Mouse (Mus musculus) CD4-positive helper T cell, adult 2 months (primary cell): ENCODE measurements around the gene Myrfl.

Source experiments
- DNase-seq: peaks from one replicate; pipeline ENCODE4 v3.0.0-alpha.2; 2012; ENCODE audit warnings: low read depth, missing footprints, low spot score

The Myrfl gene

GRCm38 (mm10) chr10:116913647-116914273, 17.0 kb upstream of the Myrfl start:
- DNase-seq = peak; percentile 92

DNA sequence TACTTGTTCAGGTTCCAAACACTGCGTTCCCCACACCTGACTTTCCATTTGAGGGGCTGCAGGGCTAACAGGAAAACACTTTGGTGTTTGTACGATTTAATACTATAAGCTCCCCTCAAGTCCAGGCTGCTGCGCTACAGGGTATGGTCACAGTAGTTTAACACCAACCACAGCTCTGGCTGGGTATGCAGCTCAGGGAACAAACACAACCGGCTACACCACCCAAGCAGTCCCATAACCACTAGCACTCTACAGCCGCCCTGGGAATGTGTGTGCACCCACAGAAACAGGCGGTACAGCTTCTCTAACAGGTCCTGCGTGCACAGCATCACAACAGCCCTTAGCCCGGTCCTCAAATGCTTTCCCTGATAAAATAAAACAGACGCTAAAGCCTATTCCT, 16.1 kb upstream of the Myrfl start:
- DNase-seq = peak; percentile 15

DNA sequence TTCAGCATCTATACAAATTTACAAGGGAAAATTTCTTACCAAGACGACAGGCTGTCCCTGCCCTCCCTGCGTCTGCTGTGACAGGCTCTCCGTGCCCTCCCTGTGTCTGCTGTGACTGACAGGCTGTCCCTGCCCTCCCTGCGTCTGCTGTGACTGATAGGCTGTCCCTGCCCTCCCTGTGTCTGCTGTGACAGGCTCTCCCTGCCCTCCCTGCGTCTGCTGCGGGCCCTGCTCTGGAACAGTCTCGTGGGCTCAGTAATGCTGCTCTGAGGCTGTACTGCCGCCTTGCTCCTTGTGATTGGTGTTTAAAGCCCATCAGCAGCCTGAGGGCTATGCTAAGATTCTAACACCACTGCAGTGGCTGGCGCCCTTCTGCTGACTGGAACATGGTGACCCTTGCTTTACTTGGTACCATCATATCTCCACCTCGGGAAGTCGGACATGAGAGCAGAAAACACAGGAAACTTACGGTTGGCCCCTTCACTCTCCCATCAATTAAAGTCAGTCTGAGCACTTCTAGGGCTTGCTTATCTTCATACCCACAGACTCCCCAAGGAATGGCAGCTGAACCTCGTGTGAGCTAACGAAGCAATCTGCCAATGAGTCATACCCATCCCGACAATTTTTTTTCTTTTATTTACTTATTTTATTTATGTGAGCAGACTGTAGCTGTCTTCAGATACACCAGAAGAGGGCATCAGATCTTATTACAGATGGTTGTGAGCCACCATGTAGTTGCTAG, 12.4 kb upstream of the Myrfl start:
- DNase-seq = no peak

DNA sequence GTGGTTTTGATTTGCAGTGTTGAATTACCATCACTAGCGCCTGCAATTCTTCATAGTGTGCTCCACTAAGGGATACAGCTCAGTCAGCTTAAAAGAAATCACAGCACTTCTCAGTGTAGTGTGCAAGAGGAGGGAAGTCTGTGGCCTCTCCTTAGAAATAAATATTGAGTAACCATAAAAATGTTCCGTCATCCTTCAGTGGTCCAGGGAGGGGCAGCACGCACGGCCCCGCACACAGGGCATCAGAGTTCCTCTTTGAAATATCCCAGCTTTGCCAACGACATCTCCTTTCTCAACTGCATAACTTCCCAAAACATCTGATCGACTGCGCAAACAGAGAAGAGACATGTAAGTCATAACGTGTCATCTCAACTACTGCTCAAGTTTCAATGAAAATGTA, 10.1 kb upstream of the Myrfl start:
- DNase-seq = no peak

DNA sequence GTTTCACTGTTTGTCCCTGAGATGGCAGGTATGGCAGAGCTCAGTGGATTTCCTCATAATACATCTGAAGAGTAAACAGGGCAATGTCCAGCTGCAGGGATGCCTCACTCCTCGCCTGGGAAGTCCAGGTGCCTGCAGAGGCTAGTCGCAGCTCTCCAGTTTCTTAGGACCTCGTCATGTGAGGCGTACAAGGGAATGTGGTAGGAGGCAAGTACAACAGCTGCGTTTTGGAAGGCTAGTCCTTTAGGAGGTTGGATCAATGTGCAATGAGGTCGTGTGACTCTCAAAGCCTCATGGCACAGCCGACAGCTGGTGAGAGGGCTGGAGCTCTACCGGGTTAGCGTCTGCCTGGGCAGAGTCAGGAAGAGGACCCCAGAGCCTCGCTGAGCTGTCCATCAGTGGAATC, 7.8 kb upstream of the Myrfl start:
- no peak for DNase-seq

- no peak for DNase-seq
Observed at GRCm38 (mm10) chr10:116895108-116895833, 1.4 kb downstream of the Myrfl start.

- DNase-seq = no peak
Observed at GRCm38 (mm10) chr10:116894540-116894939, 2.2 kb downstream of the Myrfl start.

GRCm38 (mm10) chr10:116893753-116894152, 3.0 kb downstream of the Myrfl start:
- peak; percentile 56 for DNase-seq

- no peak for DNase-seq
Observed at GRCm38 (mm10) chr10:116890587-116890986, 6.1 kb downstream of the Myrfl start.

DNA sequence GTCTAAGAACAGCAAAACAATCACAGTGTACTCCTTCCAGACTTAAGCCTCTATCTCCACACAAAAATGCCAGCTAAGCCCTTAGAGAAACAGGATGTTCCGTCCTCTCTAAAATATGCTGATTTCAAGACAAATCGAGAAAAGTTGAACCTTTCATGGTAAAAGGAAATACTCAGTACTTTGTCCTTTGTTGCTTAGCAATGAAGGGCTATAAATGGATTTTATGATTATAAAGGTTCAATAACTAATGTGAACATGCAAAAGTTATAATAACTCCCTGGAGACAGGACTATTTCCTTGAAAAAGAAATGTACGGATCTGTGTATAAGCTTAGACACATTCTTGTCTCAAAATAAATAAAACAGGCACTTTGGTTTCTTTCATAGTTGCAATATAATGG, 12.2 kb downstream of the Myrfl start:
- DNase-seq = no peak

DNA sequence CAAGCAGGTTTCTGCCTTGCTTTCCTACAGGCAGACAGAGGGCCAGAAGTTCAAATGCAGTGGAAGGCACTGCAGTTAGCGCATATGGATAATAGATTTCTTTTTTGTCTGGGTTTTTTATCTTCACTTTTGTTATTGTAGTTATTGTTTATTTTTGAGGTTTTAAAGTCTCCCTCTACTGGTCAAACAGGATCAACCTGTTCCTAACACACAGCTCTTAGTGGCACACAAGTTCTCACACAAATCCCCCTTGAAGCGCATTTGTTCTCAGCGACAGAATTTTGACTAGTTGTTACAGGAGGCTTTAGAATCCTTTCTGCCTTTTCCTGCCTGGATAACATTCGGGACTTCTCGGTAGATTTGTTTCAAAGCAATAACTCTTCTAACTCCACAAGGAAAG, 13.2 kb downstream of the Myrfl start:
- DNase-seq = no peak

DNA sequence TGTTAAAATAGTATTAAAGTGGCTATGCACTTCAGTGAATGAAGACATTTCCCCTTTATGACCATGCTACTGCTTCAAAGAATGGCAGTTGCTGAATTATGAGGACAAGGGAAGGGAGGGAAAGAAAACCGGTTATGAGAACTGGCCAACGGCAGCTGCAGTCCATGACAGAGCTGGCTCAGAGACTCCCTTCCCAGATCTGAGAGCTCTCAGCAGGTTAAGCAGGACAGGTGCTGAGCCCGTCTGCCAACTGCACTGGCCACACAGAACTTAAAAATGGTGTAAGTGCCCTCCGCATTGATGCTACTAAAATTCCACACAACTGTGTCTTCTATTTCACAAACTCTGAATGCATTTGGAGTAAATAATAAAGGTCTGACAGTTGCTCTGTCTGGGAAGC, 19.3 kb downstream of the Myrfl start:
- no peak for DNase-seq

GRCm38 (mm10) chr10:116874490-116874889, 22.2 kb downstream of the Myrfl start:
- no peak for DNase-seq

GRCm38 (mm10) chr10:116872016-116872410, 24.7 kb downstream of the Myrfl start:
- no peak for DNase-seq

- DNase-seq = no peak
Observed at GRCm38 (mm10) chr10:116871329-116872015, 25.2 kb downstream of the Myrfl start.

DNA sequence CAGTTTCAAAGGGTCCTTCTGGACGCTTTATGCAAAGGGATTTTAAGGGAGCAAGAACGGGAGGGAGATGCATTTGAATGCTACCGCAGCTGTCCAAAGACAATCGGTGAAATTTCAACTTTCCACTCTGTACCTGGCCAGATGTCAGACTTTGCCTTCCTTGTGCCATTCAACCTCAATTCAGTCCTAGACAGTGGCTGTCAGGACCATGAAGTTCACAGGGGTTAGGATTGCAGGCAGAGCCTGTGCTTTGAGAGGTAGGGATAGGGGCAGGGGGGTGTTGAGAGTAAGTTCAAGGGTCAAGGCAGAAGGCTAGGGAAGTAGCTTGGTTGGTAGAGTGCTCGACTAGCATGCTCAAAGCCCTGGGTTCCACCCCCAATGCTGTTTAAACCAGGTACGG, 25.9 kb downstream of the Myrfl start:
- no peak for DNase-seq

- DNase-seq = no peak
Observed at GRCm38 (mm10) chr10:116853159-116853845, 43.4 kb downstream of the Myrfl start.

- DNase-seq = peak; percentile 57
Observed at GRCm38 (mm10) chr10:116848749-116849473, 47.8 kb downstream of the Myrfl start.

DNA sequence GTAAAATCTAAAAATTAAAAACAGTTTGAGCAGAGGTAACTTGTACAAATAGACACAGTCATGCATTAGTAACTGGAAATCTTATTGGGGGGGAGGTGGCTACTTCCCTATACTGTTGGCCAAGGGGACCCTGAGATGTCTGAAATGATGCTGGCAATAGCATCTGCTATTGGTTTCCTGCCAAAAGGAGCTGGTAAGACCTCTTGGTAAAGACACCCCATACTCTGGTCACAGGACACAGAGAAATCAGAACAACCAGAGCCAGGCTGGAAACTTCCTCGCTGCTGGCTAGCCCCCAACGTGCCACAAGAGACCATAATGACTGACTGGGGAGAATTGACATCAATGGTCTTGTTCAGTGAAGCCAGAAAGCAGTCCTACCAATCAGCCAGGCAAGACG, 55.2 kb downstream of the Myrfl start:
- no peak for DNase-seq

- no peak for DNase-seq
Observed at GRCm38 (mm10) chr10:116830676-116831075, 66.0 kb downstream of the Myrfl start.

GRCm38 (mm10) chr10:116828099-116828498, 68.6 kb downstream of the Myrfl start:
- no peak for DNase-seq
